Mouse (Mus musculus) neutrophil, adult 5-6 weeks (primary cell): ENCODE results near the gene Zscan4-ps1. TPM values are rescaled to one million over a fixed set of nuclear protein-coding genes. Genes with fewer than 3 reads are reported as not detected.
"Not testable (repeated sequence)": the region's sequence is repeated elsewhere in the genome, so short reads cannot be mapped to it uniquely, and the experiment has no call there.

Experiments
- ATAC-seq: fragments of 151-379, 151-347 bp; 2 replicates; pipeline ENCODE4 v1.8.0; 2017; ENCODE audit warnings: mild to moderate bottlenecking, moderate TSS enrichment; ENCODE audit not compliant: insufficient number of reproducible peaks, poor library complexity, low FRiP score, severe bottlenecking; ENCODE audit errors: extremely low read depth
- total RNA-seq: library from RNA; stranded (forward); fragments of 200-1000 nt; gene quantifications from 2 replicates; pipeline ENCODE4 v1.2.3, GENCODE M21; 2017

Gene Zscan4-ps1
- total RNA-seq: not detected in 2 replicates

DNA sequence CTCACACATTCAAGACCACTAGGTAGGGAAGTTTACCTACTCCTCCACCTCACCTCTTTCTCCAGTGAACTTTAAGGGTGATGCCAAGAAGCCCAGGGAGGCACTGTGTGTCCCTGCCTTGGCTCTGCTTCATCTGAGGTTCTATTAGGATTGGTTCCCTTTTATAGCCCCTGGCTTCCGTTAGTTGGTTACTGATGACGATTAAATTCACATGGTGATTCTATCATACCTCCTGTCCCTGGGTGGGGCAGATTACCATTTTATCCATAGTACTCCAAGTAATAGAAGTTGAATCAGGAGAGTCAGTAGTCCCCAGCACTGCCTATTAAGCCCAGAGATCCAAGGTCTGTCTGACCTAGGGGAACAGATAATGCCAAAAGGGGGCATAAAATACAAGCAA, at the start of gene Zscan4-ps1:
Gene Zscan4-ps1 (minus strand): TSS at position 101 of the 400 bp plus-strand sequence.
- not testable (repeated sequence) for ATAC-seq

Other genes with a start within 250 kb of the Zscan4-ps1 start
- not detected in 2 replicates for gene Zscan4b, start 164.6 kb downstream of the Zscan4-ps1 start, total RNA-seq
- not detected in 2 replicates for gene Zscan4c, start 63.9 kb downstream of the Zscan4-ps1 start, total RNA-seq
- not detected in 2 replicates for gene Zscan4d, start 96.5 kb upstream of the Zscan4-ps1 start, total RNA-seq
- not detected in 2 replicates for gene Zscan4e, start 241.0 kb upstream of the Zscan4-ps1 start, total RNA-seq